Mouse (Mus musculus) G1E (cell line): ENCODE measurements around the gene Vac14.

Experiments
- CTCF ChIP-seq: IDR thresholded peaks from 2 replicates; pipeline ENCODE4 v1.5.1; 2012; ENCODE audit warnings: low read depth, low read length, inconsistent platforms, mixed read lengths
- GATA1 ChIP-seq: IDR thresholded peaks from 2 replicates; pipeline ENCODE4 v1.6.1; 2012; ENCODE audit warnings: borderline replicate concordance, low read length, inconsistent platforms, mixed read lengths
- GATA2 ChIP-seq: IDR thresholded peaks from 2 replicates; pipeline ENCODE4 v1.6.1; 2012; ENCODE audit warnings: low read depth, low read length, inconsistent platforms, borderline replicate concordance
- POLR2AphosphoS5 ChIP-seq: IDR thresholded peaks from 2 replicates; pipeline ENCODE4 v1.6.1; 2012; ENCODE audit warnings: low read depth, low read length, inconsistent platforms; ENCODE audit not compliant: insufficient replicate concordance
- TAL1 ChIP-seq: conservative IDR thresholded peaks from 2 replicates; pipeline ENCODE4 v1.6.1; 2012; ENCODE audit warnings: low read depth, low read length, inconsistent platforms, mixed read lengths

DNA sequence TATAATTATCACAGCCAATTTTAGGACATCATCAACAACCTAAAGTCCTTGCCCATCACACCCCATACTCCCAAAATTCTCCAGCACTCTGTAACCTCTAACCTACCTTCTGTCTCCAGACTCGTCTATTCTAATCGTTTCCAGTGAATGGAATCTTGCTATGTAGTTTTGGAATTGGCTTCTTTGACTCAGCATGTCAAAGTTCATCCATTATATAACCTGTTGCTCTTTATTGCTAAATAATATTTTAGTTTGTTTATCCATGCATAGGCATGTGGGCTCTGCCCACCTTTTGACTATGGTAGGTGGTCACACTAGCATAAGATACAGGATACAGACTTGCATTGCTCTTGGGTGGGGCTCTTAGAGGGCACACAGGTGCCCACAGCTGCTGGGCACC, 26.5 kb downstream of the Vac14 start:
- TF ChIP-seq CTCF = no peak
- no peak for TF ChIP-seq GATA1
- TF ChIP-seq TAL1 = no peak
- TF ChIP-seq GATA2 = no peak
- TF ChIP-seq POLR2AphosphoS5 = no peak
